Mouse (Mus musculus): ENCODE measurements around the gene Prkar1a. TPM values are rescaled to one million over a fixed set of nuclear protein-coding genes. Genes with fewer than 3 reads are reported as not detected.
"Not testable (repeated sequence)": the region's sequence is repeated elsewhere in the genome, so short reads cannot be mapped to it uniquely, and the experiment has no call there.

Gene Prkar1a
- polyA plus RNA-seq (2015; fragmentation: Nextera tagmentation; extraction: Ambion mirVana), result 291 and 297 TPM in 2 replicates

DNA sequence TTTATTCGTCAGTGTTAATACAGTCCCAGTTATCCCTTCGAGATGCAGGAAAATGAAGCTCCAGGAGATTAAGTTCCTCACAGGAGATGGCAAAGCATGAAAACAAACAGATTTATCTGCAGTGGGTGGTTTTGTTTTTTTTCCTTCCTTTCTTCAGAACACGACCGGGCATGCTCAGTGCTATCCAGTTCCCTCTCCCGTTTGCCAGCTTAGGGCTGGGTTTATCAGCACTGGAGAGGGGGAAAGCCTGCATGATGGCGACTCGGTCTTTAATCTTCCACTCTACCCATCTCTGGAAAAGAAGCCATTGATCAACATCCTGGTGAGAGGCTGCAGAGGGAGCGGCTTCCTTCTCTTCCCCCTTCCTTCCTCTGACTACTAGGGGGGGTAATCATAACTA lies at the start of gene Prkar1a:
Gene Prkar1a (plus strand): TSS at position 200 of the 400 bp plus-strand sequence.
- Histone ChIP-seq H3K9ac (0 out of 2 replicates have a peak within 1 kb of the TSS, but pooled peaks have one; percentile 19), H3K4me2 (peak within 1 kb of the TSS; percentile 81), H3K27me3 (replicated peaks) (no peaks in the 10 kb centered on the region), H3K36me3 (no peaks in the 10 kb centered on the region), H3K4me3 (replicated peaks) (peak within 1 kb of the TSS; percentile 91), H3K4me1 (peaks cover 21% of the 10 kb centered on the region), H3K27ac (peak within 1 kb of the TSS; percentile 94), H3K9me3 (no peaks in the 10 kb centered on the region)
- WGBS, result 16% methylated on average over 8 of the region's 8 CpGs
- no peak for ATAC-seq (ENCODE audit: insufficient read depth, low FRiP score, low read depth)

GRCm38 (mm10) chr11:109607600-109607999 lies 41.6 kb upstream of the Prkar1a start:
- no peak overlapping the region for H3K9ac ChIP-seq
- H3K27me3 ChIP-seq (replicated peaks), result no peaks in the 10 kb centered on the region
- no peaks in the 10 kb centered on the region for H3K9me3 ChIP-seq

DNA sequence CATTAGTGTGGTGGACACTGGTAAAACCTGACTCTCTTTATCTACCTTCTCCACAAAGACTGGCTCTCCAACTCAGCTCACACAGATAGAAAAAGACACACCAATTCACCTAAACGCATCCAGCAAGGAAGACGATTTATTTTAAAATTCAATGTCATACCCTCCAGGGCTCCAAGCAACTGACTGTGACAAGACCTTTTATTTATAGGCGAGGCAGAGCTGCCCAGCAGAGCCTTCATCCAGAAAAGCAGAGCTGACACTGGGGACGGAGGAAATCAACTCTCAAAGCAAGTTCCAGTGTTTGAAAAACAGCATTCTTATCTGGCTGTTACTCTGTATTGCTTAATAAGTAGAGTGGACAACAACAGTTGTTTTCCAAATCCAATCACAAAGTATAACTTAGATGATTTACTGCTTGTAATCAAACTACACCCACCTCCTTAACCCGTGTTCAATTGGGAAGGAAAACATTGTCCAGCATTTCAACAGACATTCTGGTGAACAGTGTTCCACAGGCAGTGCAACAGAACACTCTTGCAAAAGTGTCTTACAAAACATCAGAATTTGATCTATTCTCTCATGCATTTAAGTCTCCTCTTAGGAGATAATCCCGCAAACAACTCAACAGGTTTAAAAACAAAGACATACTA lies 40.1 kb upstream of the Prkar1a start:
- H3K27ac ChIP-seq, result no peak overlapping the region
- no peak overlapping the region for H3K4me3 ChIP-seq (replicated peaks)
- no peak overlapping the region for H3K9ac ChIP-seq
- H3K9me3 ChIP-seq, result no peaks in the 10 kb centered on the region
- WGBS, result 65% methylated on average over 6 of the region's 6 CpGs
- H3K27me3 ChIP-seq (replicated peaks), result no peaks in the 10 kb centered on the region
- peaks cover 13% of the 10 kb centered on the region for H3K4me1 ChIP-seq
- no peaks in the 10 kb centered on the region for H3K36me3 ChIP-seq
- H3K4me2 ChIP-seq, result no peak overlapping the region
- no peak for ATAC-seq (ENCODE audit: insufficient read depth, low FRiP score, low read depth)

More at GRCm38 (mm10) chr11:109607600-109607999, 41.6 kb upstream of the Prkar1a start:
- Histone ChIP-seq H3K4me3 (replicated peaks) (no peak overlapping the region), H3K27ac (no peak overlapping the region), H3K4me1 (peaks cover 13% of the 10 kb centered on the region), H3K36me3 (peaks cover 3% of the 10 kb centered on the region; the same call in 1 of the 2 replicates), H3K4me2 (no peak overlapping the region)
- no peak for ATAC-seq (ENCODE audit: insufficient read depth, low FRiP score, low read depth)
- WGBS, result 82% methylated on average over 6 of the region's 6 CpGs

- 14% methylated on average over 9 of the region's 9 CpGs for WGBS
- Histone ChIP-seq H3K27ac (peak overlapping the region; percentile 87; the same call in 1 of the 2 replicates), H3K9me3 (no peaks in the 10 kb centered on the region), H3K9ac (peak overlapping the region; percentile 67; the same call in 1 of the 2 replicates), H3K36me3 (no peaks in the 10 kb centered on the region), H3K4me1 (peaks cover 13% of the 10 kb centered on the region), H3K4me2 (peak overlapping the region; percentile 82), H3K27me3 (replicated peaks) (no peaks in the 10 kb centered on the region), H3K4me3 (replicated peaks) (peak overlapping the region; percentile 77)
- no peak for ATAC-seq (ENCODE audit: insufficient read depth, low FRiP score, low read depth)
These were observed 39.0 kb upstream of the Prkar1a start for GRCm38 (mm10) chr11:109610046-109610794.

DNA sequence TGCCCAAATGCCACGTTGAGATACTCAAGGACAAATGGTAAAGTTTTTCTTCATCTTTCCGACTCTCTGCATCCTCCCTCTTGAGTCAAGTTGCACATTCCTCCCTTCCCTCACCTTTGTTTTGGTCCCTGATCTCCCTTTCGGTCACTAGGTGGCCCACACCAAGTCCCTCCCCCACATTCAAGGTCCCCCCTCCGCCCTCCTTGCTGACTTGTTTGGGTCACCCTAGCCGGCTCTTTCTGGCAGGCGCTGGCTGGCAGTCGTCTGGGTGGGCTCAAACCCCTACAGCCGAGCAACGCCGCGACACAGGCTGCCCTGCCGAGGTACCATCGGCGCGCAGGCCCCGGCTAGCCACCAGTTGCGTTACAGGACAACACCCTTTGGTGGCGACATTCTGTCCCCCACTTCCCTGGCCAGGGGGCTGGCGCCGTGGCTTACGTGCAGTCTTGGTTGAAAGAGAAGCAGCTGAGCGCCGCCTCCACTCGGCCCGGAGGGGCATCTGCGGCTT lies 38.4 kb upstream of the Prkar1a start:
- H3K27ac ChIP-seq, result peak overlapping the region; percentile 87
- H3K4me1 ChIP-seq, result peaks cover 13% of the 10 kb centered on the region
- H3K4me2 ChIP-seq, result peak overlapping the region; percentile 82
- no peaks in the 10 kb centered on the region for H3K36me3 ChIP-seq
- H3K4me3 ChIP-seq (replicated peaks), result peak overlapping the region; percentile 77
- ATAC-seq (ENCODE audit: insufficient read depth, low FRiP score, low read depth), result peak; percentile 16
- H3K9me3 ChIP-seq, result no peaks in the 10 kb centered on the region
- under 1% methylated on average over 26 of the region's 26 CpGs for WGBS
- no peaks in the 10 kb centered on the region for H3K27me3 ChIP-seq (replicated peaks)
- peak overlapping the region; percentile 67 for H3K9ac ChIP-seq

- Histone ChIP-seq H3K4me2 (peak within 1 kb of the TSS; percentile 82), H3K27me3 (replicated peaks) (no peaks in the 10 kb centered on the region), H3K27ac (peak within 1 kb of the TSS; percentile 87), H3K9me3 (no peaks in the 10 kb centered on the region), H3K36me3 (no peaks in the 10 kb centered on the region), H3K9ac (peak within 1 kb of the TSS; percentile 67), H3K4me3 (replicated peaks) (peak within 1 kb of the TSS; percentile 77), H3K4me1 (peaks cover 13% of the 10 kb centered on the region)
- ATAC-seq (ENCODE audit: insufficient read depth, low FRiP score, low read depth), result peak; percentile 96
- under 1% methylated on average over 57 of the region's 58 CpGs for WGBS
These were observed 37.7 kb upstream of the Prkar1a start, which contains the start of gene Wipi1 for GRCm38 (mm10) chr11:109611303-109612149. Wipi1 (minus strand) TSS chr11:109611967.

DNA sequence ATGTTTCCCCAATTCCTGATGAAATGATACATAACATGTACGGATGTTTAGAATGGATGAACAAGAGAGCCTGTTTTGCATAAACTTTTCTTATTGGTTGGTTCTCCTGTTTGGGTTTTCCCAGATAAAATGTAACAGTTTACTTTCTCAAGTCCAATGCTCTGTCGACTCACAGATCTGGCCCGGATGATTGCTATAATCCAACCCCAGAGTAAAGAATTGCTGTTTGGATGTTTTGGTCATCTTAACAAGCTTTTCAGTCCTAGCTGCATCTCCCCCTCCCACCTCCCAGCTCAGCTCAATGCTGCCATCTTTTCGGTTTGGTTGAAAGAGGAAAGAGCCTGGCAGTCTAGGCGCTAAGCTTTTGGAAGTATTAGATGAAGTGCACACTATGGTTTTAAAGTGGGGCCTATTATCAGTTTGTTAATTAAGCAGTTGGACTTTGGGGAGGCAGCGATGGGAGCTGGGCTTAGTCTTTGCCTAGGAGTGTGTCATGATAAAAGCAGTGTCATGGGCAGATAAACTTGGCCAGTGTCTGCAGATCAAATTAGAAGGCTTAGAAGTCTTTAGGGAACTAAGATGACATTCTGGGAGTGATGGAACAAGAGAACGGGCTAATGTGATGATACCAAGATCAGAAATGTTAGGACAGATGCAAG lies 36.2 kb upstream of the Prkar1a start:
- no peaks in the 10 kb centered on the region for H3K36me3 ChIP-seq
- 55% methylated on average over 7 of the region's 7 CpGs for WGBS
- H3K27ac ChIP-seq, result no peak overlapping the region
- H3K9ac ChIP-seq, result no peak overlapping the region
- peaks cover 13% of the 10 kb centered on the region for H3K4me1 ChIP-seq
- H3K27me3 ChIP-seq (replicated peaks), result no peaks in the 10 kb centered on the region
- ATAC-seq (ENCODE audit: insufficient read depth, low FRiP score, low read depth), result no peak
- no peaks in the 10 kb centered on the region for H3K9me3 ChIP-seq
- no peak overlapping the region for H3K4me2 ChIP-seq
- no peak overlapping the region for H3K4me3 ChIP-seq (replicated peaks)

DNA sequence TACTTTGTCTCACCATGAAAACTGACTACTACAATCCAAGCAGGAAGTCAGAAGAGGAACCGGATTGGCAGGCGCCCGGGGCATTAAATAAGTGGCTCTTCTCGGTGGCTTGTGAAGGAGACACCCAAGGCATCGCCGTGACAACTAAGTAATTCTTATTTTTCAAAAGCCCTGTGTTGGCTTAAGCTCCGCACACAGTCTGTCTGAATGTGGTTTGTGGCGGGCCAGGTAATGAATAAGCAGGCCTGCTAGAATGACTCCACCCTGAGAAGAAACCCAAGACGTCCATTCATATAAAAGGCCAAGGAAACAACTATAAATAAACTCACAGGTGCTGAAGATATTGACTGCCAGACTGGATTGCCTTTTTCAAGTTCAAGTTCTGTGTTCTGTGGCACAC lies 33.9 kb upstream of the Prkar1a start:
- no peaks in the 10 kb centered on the region for H3K27me3 ChIP-seq (replicated peaks)
- no peak for ATAC-seq (ENCODE audit: insufficient read depth, low FRiP score, low read depth)
- peaks cover 5% of the 10 kb centered on the region; the same call in 1 of the 2 replicates for H3K4me1 ChIP-seq
- no peak overlapping the region for H3K9ac ChIP-seq
- no peak overlapping the region for H3K4me3 ChIP-seq (replicated peaks)
- H3K27ac ChIP-seq, result no peak overlapping the region
- H3K9me3 ChIP-seq, result no peaks in the 10 kb centered on the region
- 45% methylated on average over 9 of the region's 9 CpGs for WGBS
- H3K36me3 ChIP-seq, result no peaks in the 10 kb centered on the region
- H3K4me2 ChIP-seq, result no peak overlapping the region

- H3K4me2 ChIP-seq, result no peak overlapping the region
- H3K27ac ChIP-seq, result 0 out of 2 replicates have a peak overlapping the region, but pooled peaks have one; percentile 1
- no peak overlapping the region for H3K9ac ChIP-seq
- ATAC-seq (ENCODE audit: insufficient read depth, low FRiP score, low read depth), result no peak
- H3K4me3 ChIP-seq (replicated peaks), result no peak overlapping the region
- H3K36me3 ChIP-seq, result no peaks in the 10 kb centered on the region
- H3K9me3 ChIP-seq, result no peaks in the 10 kb centered on the region
- H3K4me1 ChIP-seq, result no peaks in the 10 kb centered on the region
- H3K27me3 ChIP-seq (replicated peaks), result no peaks in the 10 kb centered on the region
- 73% methylated on average over 4 of the region's 4 CpGs for WGBS
These were observed 32.9 kb upstream of the Prkar1a start for GRCm38 (mm10) chr11:109616352-109616751.

DNA sequence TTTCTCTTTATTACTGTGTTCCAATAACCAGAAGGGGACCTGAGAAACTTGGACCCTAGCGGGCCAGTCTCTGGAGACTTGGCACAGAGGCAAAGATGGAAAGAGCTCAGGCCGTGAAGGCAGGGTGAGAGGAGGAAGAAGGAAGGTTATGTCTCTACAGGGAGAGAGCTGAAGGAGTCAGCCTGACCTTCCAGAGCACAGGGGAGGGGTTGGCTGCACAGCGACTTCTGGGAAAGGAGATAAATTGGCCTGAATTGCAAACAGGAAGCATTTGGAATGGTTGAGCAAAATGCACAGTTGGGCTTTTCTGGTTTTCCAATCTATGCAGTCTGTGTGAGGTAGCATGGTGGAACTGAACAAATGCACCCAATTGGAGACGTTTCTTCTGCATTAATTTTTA lies 32.4 kb upstream of the Prkar1a start:
- H3K27ac ChIP-seq, result 0 out of 2 replicates have a peak overlapping the region, but pooled peaks have one; percentile 1
- H3K4me2 ChIP-seq, result no peak overlapping the region
- no peak for ATAC-seq (ENCODE audit: insufficient read depth, low FRiP score, low read depth)
- no peak overlapping the region for H3K9ac ChIP-seq
- WGBS, result 44% methylated on average over 4 of the region's 4 CpGs
- no peaks in the 10 kb centered on the region for H3K9me3 ChIP-seq
- no peaks in the 10 kb centered on the region for H3K27me3 ChIP-seq (replicated peaks)
- no peak overlapping the region for H3K4me3 ChIP-seq (replicated peaks)
- no peaks in the 10 kb centered on the region for H3K36me3 ChIP-seq
- no peaks in the 10 kb centered on the region for H3K4me1 ChIP-seq

DNA sequence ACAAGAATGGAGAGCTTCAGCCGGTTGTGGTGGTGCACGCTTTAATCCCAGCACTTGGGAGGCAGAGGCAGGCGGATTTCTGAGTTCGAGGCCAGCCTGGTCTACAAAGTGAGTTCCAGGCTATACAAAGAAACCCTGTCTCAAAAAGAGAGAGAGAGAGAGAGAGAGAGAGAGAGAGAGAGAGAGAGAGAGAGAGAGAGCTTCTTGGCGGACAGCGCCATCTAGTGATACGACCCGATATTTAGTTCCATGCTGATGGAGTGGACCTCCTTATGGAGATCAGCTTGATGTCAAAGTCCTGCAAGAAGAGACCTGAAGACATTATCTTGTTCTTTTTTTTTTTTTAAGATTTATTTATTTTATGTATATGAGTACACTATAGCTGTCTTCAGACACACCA lies 30.1 kb upstream of the Prkar1a start:
- H3K9ac ChIP-seq; H3K36me3 ChIP-seq; H3K27me3 ChIP-seq (replicated peaks); H3K27ac ChIP-seq; H3K4me1 ChIP-seq; ATAC-seq (ENCODE audit: insufficient read depth, low FRiP score, low read depth); H3K4me3 ChIP-seq (replicated peaks); H3K9me3 ChIP-seq; H3K4me2 ChIP-seq: not testable (repeated sequence)
- WGBS, result 38% methylated on average over 8 of the region's 8 CpGs
